Mouse (Mus musculus) erythroblast, adult 5-6 weeks (primary cell): ENCODE results near the gene Gsk3a. TPM values are rescaled to one million over a fixed set of nuclear protein-coding genes. Genes with fewer than 3 reads are reported as not detected.

Source experiments
- ATAC-seq: replicated peaks from 2 replicates; pipeline ENCODE4 v1.8.0; 2016; ENCODE audit warnings: moderate number of reproducible peaks, mild to moderate bottlenecking, moderate TSS enrichment, inconsistent platforms; ENCODE audit not compliant: poor library complexity, low FRiP score, severe bottlenecking
- total RNA-seq, 2 experiments: library from RNA; stranded (forward) in 1 of 2; stranded (reverse) in 1 of 2; fragments of 150-400 nt in 1 of 2; fragments of 200-764, 138-1000 nt in 1 of 2; gene quantifications; 2 replicates each; pipeline versions ENCODE4 v1.2.3 to v1.2.4; 2015 to 2017; ENCODE audit warnings: low replicate concordance in 2 of 2

Gsk3a gene
- 35.2 and 39.5 TPM in 2 replicates for total RNA-seq (2015; ENCODE audit: low replicate concordance)
- 24.2 and 29.0 TPM in 2 replicates for total RNA-seq (2017; ENCODE audit: low replicate concordance)

- peak; percentile 79 for ATAC-seq
These were observed at the start of gene Gsk3a for GRCm38 (mm10) chr7:25237249-25238014. Gene Gsk3a, minus strand, starts transcription at chr7:25237851.

GRCm38 (mm10) chr7:25286989-25287388 lies 49.3 kb upstream of the Gsk3a start:
- no peak for ATAC-seq

GRCm38 (mm10) chr7:25285511-25286238 lies 48.0 kb upstream of the Gsk3a start:
- no peak for ATAC-seq

GRCm38 (mm10) chr7:25284766-25285165 lies 47.1 kb upstream of the Gsk3a start:
- ATAC-seq = no peak

GRCm38 (mm10) chr7:25284171-25284570 lies 46.5 kb upstream of the Gsk3a start:
- no peak for ATAC-seq

- no peak for ATAC-seq
These were observed 46.0 kb upstream of the Gsk3a start for GRCm38 (mm10) chr7:25283637-25284036.

GRCm38 (mm10) chr7:25282731-25283211 lies 45.1 kb upstream of the Gsk3a start:
- 0 out of 2 replicates have a peak, but pooled peaks have one; percentile 2 for ATAC-seq

GRCm38 (mm10) chr7:25281734-25282601 lies 44.3 kb upstream of the Gsk3a start:
- peak; percentile 71 for ATAC-seq

GRCm38 (mm10) chr7:25281166-25281733 lies 43.6 kb upstream of the Gsk3a start:
- peak; percentile 52 for ATAC-seq

- no peak for ATAC-seq
These were observed 42.5 kb upstream of the Gsk3a start for GRCm38 (mm10) chr7:25279861-25280791.

- peak; percentile 12; the same call in 1 of the 2 replicates for ATAC-seq
These were observed 41.6 kb upstream of the Gsk3a start for GRCm38 (mm10) chr7:25279076-25279860.

GRCm38 (mm10) chr7:25278341-25279075 lies 40.9 kb upstream of the Gsk3a start:
- ATAC-seq = peak; percentile 50

GRCm38 (mm10) chr7:25277998-25278340 lies 40.3 kb upstream of the Gsk3a start:
- no peak for ATAC-seq

- ATAC-seq = no peak
These were observed 39.8 kb upstream of the Gsk3a start for GRCm38 (mm10) chr7:25277405-25277804.

- no peak for ATAC-seq
These were observed 38.1 kb upstream of the Gsk3a start for GRCm38 (mm10) chr7:25275555-25276298.

- ATAC-seq = no peak
These were observed 37.3 kb upstream of the Gsk3a start for GRCm38 (mm10) chr7:25274996-25275395.
